Mouse (Mus musculus): ENCODE data around the gene Kcnh2.

DNA sequence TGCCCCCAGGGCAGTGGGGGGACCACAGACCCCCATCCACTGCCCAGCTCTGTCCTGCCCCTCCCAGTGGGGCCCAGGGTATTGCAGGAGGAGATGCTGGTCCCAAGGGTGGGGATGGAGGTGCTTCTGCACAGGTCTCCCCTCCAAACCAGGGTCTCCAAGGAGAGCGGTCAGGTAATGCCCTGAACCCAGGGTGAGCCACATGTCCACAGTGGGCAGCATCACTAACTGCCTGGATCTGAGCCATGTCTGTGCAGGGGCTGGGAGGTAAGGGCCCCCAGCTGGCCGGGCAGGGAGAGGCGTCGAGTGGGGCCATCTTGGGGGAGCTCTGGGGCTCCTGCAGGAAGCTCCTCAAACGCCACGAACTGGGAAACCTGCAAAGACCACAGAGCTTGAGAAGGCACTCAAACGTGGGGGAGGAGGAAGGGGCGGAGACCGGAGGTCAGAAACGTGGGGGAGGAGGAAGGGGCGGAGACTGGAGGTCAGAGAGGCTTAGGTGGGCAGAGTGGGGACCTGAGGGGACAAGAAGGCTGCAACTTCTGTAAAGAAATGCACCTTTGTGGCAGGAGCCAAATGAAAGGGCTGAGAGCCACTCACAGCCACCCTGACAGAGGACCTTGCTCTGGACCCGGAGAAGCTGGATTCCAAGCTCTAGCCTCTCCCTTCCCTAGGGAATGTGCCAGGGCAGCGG, 31.5 kb downstream of the Kcnh2 start:
- TF ChIP-seq CTCF (IDR thresholded peaks at IDR 0.05; ENCODE audit: control insufficient read depth, insufficient read depth, insufficient replicate concordance, low read depth, low read length): no peak
- no peak for TF ChIP-seq POLR2A (IDR thresholded peaks at IDR 0.05; ENCODE audit: control insufficient read depth, low read depth, low read length)

Data from testis, adult 2 months (tissue).